Mouse (Mus musculus) kidney, embryonic 16.5 days (tissue): ENCODE results near the gene Cdkal1. TPM values are rescaled to one million over a fixed set of nuclear protein-coding genes. Genes with fewer than 3 reads are reported as not detected.

Source experiments
- ATAC-seq: fragments of 200-750 bp; cut with Nextera tagmentation; 2 replicates; pipeline ENCODE4 v1.8.0; 2017; ENCODE audit warnings: moderate TSS enrichment; ENCODE audit not compliant: low FRiP score, low TSS enrichment
- H3K27ac ChIP-seq: fragments of 300-500 bp; sonication (generic); 2 replicates; pipeline ENCODE4 v1.5.1; 2014; ENCODE audit warnings: low read length
- H3K27me3 ChIP-seq: fragments of 300-500 bp; sonication (generic); 2 replicates; pipeline ENCODE4 v1.6.1; 2014; ENCODE audit warnings: low read length, control low read depth, mixed read lengths; ENCODE audit not compliant: insufficient read depth
- H3K36me3 ChIP-seq: fragments of 300-500 bp; sonication (generic); 2 replicates; pipeline ENCODE4 v1.6.1; 2014; ENCODE audit warnings: low read length, control low read depth, mixed read lengths; ENCODE audit not compliant: insufficient read depth
- H3K4me1 ChIP-seq: fragments of 300-500 bp; sonication (generic); 2 replicates; pipeline ENCODE4 v1.6.1; 2014; ENCODE audit warnings: low read length, control low read depth, mixed read lengths; ENCODE audit not compliant: insufficient read depth
- H3K4me2 ChIP-seq: fragments of 300-500 bp; sonication (generic); replicated peaks from 2 replicates; pipeline ENCODE4 v1.6.1; 2014; ENCODE audit warnings: low read depth, low read length
- H3K4me3 ChIP-seq: fragments of 300-500 bp; sonication (generic); 2 replicates; pipeline ENCODE4 v1.5.1; 2014; ENCODE audit warnings: mild to moderate bottlenecking, low read length
- H3K9ac ChIP-seq: fragments of 300-500 bp; sonication (generic); replicated peaks from 2 replicates; pipeline ENCODE4 v1.6.1; 2014; ENCODE audit warnings: low read length
- H3K9me3 ChIP-seq: fragments of 300-500 bp; sonication (generic); 2 replicates; pipeline ENCODE4 v1.6.1; 2016; ENCODE audit warnings: low read length, control low read depth
- WGBS: fragments of 180-500 bp; shearing (Covaris S2); extraction: QIAGEN DNeasy Blood & Tissue Kit; methylation state at CpG from one replicate; pipeline ENCODE4 v1.1.7; 2014; 5-methylcytosine and 5-hydroxymethylcytosine counted together
- polyA plus RNA-seq: library from polyadenylated mRNA; unstranded; fragments of >200 nt; fragmentation: Nextera tagmentation; extraction: Ambion mirVana; gene quantifications from 2 replicates; pipeline ENCODE4 v1.2.1, GENCODE M21; 2015

Gene Cdkal1
- polyA plus RNA-seq, 1 experiment from 2014 or later: 31.3 TPM

- Histone ChIP-seq H3K27ac (no peak overlapping the region), H3K4me1 (no peaks in the 10 kb centered on the region), H3K36me3 (0 out of 2 replicates have a peak, but pooled peaks cover 2% of the 10 kb centered on the region), H3K4me2 (no peak overlapping the region), H3K9me3 (no peaks in the 10 kb centered on the region), H3K9ac (no peak overlapping the region), H3K27me3 (no peaks in the 10 kb centered on the region), H3K4me3 (no peak overlapping the region)
- no peak for ATAC-seq
- 36% methylated on average over 4 of the region's 4 CpGs for WGBS
Measured at GRCm38 (mm10) chr13:29835170-29835569, 20.3 kb downstream of the Cdkal1 start.

GRCm38 (mm10) chr13:29833751-29834150, 21.7 kb downstream of the Cdkal1 start:
- WGBS: 82% methylated on average over 8 of the region's 8 CpGs
- Histone ChIP-seq H3K4me1 (no peaks in the 10 kb centered on the region), H3K4me2 (no peak overlapping the region), H3K9ac (no peak overlapping the region), H3K36me3 (0 out of 2 replicates have a peak, but pooled peaks cover 2% of the 10 kb centered on the region), H3K9me3 (no peaks in the 10 kb centered on the region), H3K27ac (no peak overlapping the region), H3K27me3 (no peaks in the 10 kb centered on the region), H3K4me3 (no peak overlapping the region)
- no peak for ATAC-seq

GRCm38 (mm10) chr13:29831126-29831525, 24.3 kb downstream of the Cdkal1 start:
- H3K4me1 ChIP-seq: no peaks in the 10 kb centered on the region
- whole genome bisulfite sequencing: 89% methylated on average over 4 of the region's 4 CpGs

GRCm38 (mm10) chr13:29828032-29828431, 27.4 kb downstream of the Cdkal1 start:
- Histone ChIP-seq H3K27me3 (no peaks in the 10 kb centered on the region), H3K9me3 (no peaks in the 10 kb centered on the region), H3K9ac (no peak overlapping the region), H3K27ac (no peak overlapping the region), H3K36me3 (no peaks in the 10 kb centered on the region), H3K4me1 (no peaks in the 10 kb centered on the region), H3K4me2 (no peak overlapping the region), H3K4me3 (no peak overlapping the region)
- no peak for ATAC-seq
- WGBS: 75% methylated on average over 1 of the region's 1 CpGs

More at GRCm38 (mm10) chr13:29831126-29831525, 24.3 kb downstream of the Cdkal1 start:
- no peak for ATAC-seq
- Histone ChIP-seq H3K27me3 (no peaks in the 10 kb centered on the region), H3K9me3 (no peaks in the 10 kb centered on the region), H3K27ac (no peak overlapping the region), H3K4me2 (no peak overlapping the region), H3K9ac (no peak overlapping the region), H3K36me3 (0 out of 2 replicates have a peak, but pooled peaks cover 2% of the 10 kb centered on the region), H3K4me3 (no peak overlapping the region)

- H3K4me1 ChIP-seq: no peaks in the 10 kb centered on the region
- no peaks in the 10 kb centered on the region for H3K9me3 ChIP-seq
- no peaks in the 10 kb centered on the region for H3K27me3 ChIP-seq
- no peak overlapping the region for H3K4me2 ChIP-seq
- no peaks in the 10 kb centered on the region for H3K36me3 ChIP-seq
- ATAC-seq: no peak
- no peak overlapping the region for H3K4me3 ChIP-seq
- 55% methylated on average over 2 of the region's 2 CpGs for WGBS
- H3K27ac ChIP-seq: no peak overlapping the region
- no peak overlapping the region for H3K9ac ChIP-seq
Measured at GRCm38 (mm10) chr13:29826469-29826868, 29.0 kb downstream of the Cdkal1 start.

- Histone ChIP-seq H3K36me3 (no peaks in the 10 kb centered on the region), H3K4me2 (no peak overlapping the region)
- ATAC-seq: no peak
Measured at GRCm38 (mm10) chr13:29826041-29826440, 29.4 kb downstream of the Cdkal1 start.

GRCm38 (mm10) chr13:29824797-29825196, 30.7 kb downstream of the Cdkal1 start:
- no peaks in the 10 kb centered on the region for H3K4me1 ChIP-seq
- H3K4me2 ChIP-seq: no peak overlapping the region
- no peaks in the 10 kb centered on the region for H3K27me3 ChIP-seq
- no peaks in the 10 kb centered on the region for H3K9me3 ChIP-seq
- H3K36me3 ChIP-seq: no peaks in the 10 kb centered on the region
- 73% methylated on average over 4 of the region's 4 CpGs for WGBS
- H3K27ac ChIP-seq: no peak overlapping the region
- ATAC-seq: no peak
- no peak overlapping the region for H3K9ac ChIP-seq
- H3K4me3 ChIP-seq: no peak overlapping the region

More at GRCm38 (mm10) chr13:29826041-29826440, 29.4 kb downstream of the Cdkal1 start:
- Histone ChIP-seq H3K9me3 (no peaks in the 10 kb centered on the region), H3K4me1 (no peaks in the 10 kb centered on the region), H3K9ac (no peak overlapping the region), H3K4me3 (no peak overlapping the region), H3K27me3 (no peaks in the 10 kb centered on the region), H3K27ac (no peak overlapping the region)

GRCm38 (mm10) chr13:29824326-29824725, 31.1 kb downstream of the Cdkal1 start:
- H3K27ac ChIP-seq: no peak overlapping the region
- H3K36me3 ChIP-seq: no peaks in the 10 kb centered on the region
- H3K4me3 ChIP-seq: no peak overlapping the region
- ATAC-seq: no peak
- no peaks in the 10 kb centered on the region for H3K9me3 ChIP-seq
- H3K9ac ChIP-seq: no peak overlapping the region
- no peak overlapping the region for H3K4me2 ChIP-seq
- WGBS: 78% methylated on average over 8 of the region's 8 CpGs
- no peaks in the 10 kb centered on the region for H3K27me3 ChIP-seq
- no peaks in the 10 kb centered on the region for H3K4me1 ChIP-seq

GRCm38 (mm10) chr13:29823906-29824305, 31.6 kb downstream of the Cdkal1 start:
- no peak overlapping the region for H3K4me3 ChIP-seq
- no peak overlapping the region for H3K27ac ChIP-seq
- H3K9ac ChIP-seq: no peak overlapping the region
- H3K4me1 ChIP-seq: no peaks in the 10 kb centered on the region
- no peak for ATAC-seq
- H3K9me3 ChIP-seq: no peaks in the 10 kb centered on the region
- H3K27me3 ChIP-seq: no peaks in the 10 kb centered on the region
- no peaks in the 10 kb centered on the region for H3K36me3 ChIP-seq
- WGBS: 59% methylated on average over 9 of the region's 9 CpGs
- no peak overlapping the region for H3K4me2 ChIP-seq

- 91% methylated on average over 8 of the region's 8 CpGs for WGBS
- Histone ChIP-seq H3K36me3 (no peaks in the 10 kb centered on the region), H3K27me3 (no peaks in the 10 kb centered on the region), H3K9ac (no peak overlapping the region), H3K27ac (no peak overlapping the region), H3K4me3 (no peak overlapping the region), H3K9me3 (no peaks in the 10 kb centered on the region), H3K4me2 (no peak overlapping the region), H3K4me1 (no peaks in the 10 kb centered on the region)
- ATAC-seq: no peak
Measured at GRCm38 (mm10) chr13:29823487-29823886, 32.0 kb downstream of the Cdkal1 start.
